Mouse (Mus musculus): ENCODE measurements around the gene Camk2d.

The Camk2d gene

DNA sequence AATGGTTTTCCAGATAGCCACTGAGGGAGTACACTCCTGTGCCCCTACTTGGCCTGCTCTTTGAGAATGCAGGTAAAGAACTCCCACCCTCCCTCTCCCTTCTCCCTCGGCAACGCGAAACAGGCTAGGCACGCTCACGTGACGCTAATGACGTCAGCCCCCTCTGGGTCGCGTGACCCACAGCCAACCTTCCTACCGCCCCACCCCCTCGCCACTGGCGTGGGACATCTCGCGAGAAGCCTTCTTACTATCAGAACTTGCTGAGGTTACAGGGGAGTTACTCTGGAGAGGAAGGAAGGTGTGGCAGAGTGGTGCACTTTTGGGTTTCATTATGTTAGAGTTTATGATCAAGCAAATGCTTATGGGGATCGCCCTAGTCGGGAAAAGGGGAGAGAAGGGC, at the start of gene Camk2d:
Camk2d (plus strand) TSS at position 217 of the 400 bp plus-strand sequence.
- CTCF ChIA-PET, result interaction anchor here (0.6 kb wide), 1 partner anchor 89 kb away, joined by 5 read pairs; no protein-coding TSS in a partner anchor

GRCm38 (mm10) chr3:126547941-126548340, 48.2 kb upstream of the Camk2d start:
- CTCF ChIA-PET, result no interaction called here

DNA sequence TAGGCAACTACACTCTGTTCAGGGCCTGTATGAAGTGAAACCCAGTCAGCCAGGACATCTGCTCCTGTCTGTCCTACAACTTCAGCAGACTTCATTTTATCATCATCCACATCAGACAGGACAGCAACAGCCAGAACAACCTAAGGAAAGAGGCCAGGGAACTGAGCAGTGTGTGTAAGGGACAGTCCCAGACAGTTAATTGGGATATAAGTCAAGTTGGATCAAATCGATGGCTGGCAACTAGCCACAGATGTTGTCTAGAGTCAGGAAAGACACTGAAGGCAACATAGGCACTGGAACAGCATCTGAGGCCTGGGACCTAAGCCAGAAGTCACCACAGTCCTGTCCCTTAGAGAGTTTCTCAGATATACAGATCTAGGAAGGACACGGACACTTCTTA, 32.5 kb upstream of the Camk2d start:
- CTCF ChIA-PET, result no interaction called here

DNA sequence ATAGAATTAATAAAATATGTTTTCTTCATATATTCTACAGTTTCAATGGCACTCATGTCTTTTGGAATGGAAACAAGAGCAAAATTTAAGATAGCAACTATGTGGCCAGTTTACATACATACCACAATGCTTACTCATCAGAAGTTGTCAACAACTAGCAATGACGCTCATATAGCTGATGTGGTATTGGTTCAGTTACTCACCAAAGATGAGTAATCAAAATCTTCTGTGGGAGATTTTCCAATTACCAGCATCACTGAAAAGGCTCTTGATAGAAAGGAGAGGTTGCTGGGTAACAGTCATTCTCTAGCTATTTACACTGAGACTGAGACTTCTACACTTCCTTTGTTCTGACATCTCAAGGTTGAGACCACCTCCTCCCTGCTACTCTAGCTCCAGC, 25.5 kb upstream of the Camk2d start:
- CTCF ChIA-PET, result no interaction called here

GRCm38 (mm10) chr3:126572915-126573314, 23.2 kb upstream of the Camk2d start:
- CTCF ChIA-PET, result no interaction called here

DNA sequence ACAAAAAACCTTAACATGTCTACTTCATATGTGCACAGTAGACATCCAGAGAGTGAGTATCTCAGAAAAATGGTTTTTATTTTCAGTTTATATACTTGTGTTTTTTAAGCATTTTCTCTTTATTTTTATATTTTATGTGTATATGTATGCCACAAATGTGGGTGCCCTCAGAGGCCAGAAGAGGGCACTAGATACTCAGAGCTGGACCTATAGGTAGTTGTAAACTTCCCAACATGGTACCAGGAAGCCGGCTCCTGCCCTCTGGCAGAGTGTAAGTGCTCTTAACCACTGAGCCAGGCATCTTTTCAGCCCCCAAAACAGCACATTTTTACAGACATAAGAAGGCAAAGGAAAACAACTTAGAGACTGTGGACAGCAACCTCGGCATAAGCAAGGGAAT, 20.2 kb upstream of the Camk2d start:
- CTCF ChIA-PET, result no interaction called here

DNA sequence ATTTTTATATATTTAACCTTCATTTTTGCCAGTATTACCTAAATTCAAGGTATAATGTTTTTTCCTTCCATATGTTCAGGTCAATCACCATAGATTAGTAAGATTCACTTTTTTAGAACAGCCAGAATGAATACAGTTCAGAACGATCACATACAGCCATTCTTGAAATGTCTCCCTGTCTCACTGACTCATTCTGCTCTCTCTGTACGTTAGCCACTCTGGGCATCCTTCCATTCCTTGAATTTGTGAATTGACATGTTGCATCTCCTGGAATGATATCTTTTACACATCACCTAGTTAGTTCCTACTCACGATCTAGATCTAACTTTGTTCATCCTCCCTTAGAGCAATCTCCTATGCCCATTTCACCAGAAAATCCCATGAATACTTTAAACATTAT, 10.0 kb upstream of the Camk2d start:
- CTCF ChIA-PET, result no interaction called here

- CTCF ChIA-PET, result no interaction called here
Observed at GRCm38 (mm10) chr3:126587477-126587876, 8.6 kb upstream of the Camk2d start.

DNA sequence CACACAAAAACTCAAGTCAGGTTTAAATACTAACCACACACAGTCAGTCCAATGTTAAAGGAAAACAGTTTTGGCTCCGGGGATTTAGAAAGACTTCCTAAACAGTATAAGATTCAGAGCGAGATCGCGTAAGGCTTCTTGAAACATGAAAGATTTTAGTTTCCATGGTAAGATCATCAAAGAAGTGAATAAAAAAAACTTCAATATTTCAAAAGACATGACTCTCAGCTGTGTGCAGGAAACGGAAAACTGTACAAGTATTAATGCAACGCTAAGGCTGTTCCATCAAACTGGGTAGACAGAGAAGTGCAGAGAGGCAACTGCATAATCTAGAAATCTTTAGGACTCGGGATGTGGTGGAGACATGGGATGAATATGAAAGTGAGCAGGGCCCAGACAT, 6.5 kb upstream of the Camk2d start:
- CTCF ChIA-PET, result no interaction called here

- CTCF ChIA-PET, result no interaction called here
Observed at GRCm38 (mm10) chr3:126595456-126595855, 646 bp upstream of the Camk2d start.

DNA sequence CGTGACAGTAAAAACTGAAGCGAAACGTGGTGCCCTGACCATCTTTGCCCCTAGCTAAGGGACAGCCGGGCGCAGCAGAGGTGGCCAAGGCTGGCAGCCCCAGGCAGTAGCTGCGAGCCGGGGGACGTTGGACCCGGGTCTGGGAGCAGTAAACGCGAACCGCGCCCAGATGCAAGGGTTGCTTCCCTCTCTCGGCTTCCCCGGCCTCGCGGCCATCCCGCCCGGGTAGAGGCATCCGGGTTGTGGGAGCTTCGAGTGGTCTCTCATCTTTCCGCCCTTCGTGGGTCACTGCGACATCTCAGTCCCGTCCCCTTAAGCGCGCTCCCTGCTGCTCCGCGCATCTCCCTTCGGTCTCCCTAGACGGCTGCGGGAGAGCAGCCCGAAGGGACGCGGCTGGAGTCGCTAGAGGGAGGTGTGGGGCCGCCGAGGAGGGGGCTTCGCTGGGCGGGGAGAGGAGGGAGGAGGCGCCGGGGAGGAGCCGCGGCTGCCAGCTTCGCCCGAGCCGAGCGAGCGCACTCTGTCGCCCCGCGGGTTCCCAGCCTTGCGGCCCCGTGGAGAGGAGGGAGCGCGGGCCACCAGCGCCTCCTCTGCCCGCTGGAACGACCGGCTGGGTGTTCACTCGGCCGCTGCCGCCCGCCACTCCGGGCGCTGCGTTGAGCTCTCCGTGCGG, 524 bp downstream of the Camk2d start:
- CTCF ChIA-PET, result interaction anchor here (0.6 to 1.7 kb wide), 4 partner anchors 12 to 175 kb away, joined by 3 to 5 read pairs (median 4); no protein-coding TSS in a partner anchor

- CTCF ChIA-PET, result interaction anchor here (0.9 to 1.7 kb wide), 3 partner anchors 12 to 174 kb away, joined by 3 to 4 read pairs (median 4); no protein-coding TSS in a partner anchor
Observed at GRCm38 (mm10) chr3:126597161-126597595, 1.1 kb downstream of the Camk2d start.

GRCm38 (mm10) chr3:126597596-126598328, 1.7 kb downstream of the Camk2d start:
- CTCF ChIA-PET, result interaction anchor here (0.5 to 1.7 kb wide), 5 partner anchors 11 to 175 kb away, joined by 3 to 10 read pairs (median 4); no protein-coding TSS in a partner anchor

DNA sequence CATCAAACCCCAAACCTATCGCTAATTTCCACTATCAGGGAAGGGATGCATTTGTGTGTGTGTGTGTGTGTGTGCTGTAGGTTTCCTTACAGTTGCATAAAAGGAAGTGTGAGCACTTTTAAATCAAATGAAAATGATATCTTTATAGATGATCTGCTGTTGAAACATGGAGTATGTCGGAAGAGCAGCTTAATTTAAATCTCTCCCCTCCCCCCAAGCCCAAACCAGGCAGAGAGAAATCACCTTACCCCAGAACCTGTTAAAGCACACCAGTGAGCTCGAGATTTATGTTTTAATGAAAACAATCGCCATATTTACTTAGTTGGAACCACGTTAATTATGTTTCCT, 2.2 kb downstream of the Camk2d start:
- CTCF ChIA-PET, result interaction anchor here (0.5 to 1.5 kb wide), 3 partner anchors 15 to 173 kb away, joined by 4 to 6 read pairs (median 5); no protein-coding TSS in a partner anchor

GRCm38 (mm10) chr3:126598881-126599280, 2.8 kb downstream of the Camk2d start:
- CTCF ChIA-PET, result interaction anchor here (1.2 kb wide), 1 partner anchor 173 kb away, joined by 5 read pairs; no protein-coding TSS in a partner anchor

DNA sequence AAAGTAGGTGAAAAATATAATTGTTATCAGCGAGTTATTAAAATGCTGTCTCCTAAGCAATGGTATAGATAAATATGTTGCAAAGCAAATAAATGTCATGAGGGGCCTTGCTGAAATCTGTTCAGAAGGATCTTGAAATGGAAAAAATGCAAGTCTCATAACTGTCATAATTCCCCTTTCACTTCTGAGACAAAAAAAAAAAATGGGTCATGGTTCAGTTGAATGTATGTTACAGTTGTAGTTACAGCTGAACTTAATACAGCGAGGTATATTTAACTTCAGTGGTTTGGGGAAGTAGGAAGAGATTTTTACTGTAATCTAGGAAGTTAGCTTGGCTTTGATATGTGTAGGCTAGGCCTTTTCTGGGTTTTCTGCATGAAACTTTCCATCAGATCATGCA, 3.2 kb downstream of the Camk2d start:
- CTCF ChIA-PET, result interaction anchor here (1.2 kb wide), 1 partner anchor 172 kb away, joined by 5 read pairs; no protein-coding TSS in a partner anchor

DNA sequence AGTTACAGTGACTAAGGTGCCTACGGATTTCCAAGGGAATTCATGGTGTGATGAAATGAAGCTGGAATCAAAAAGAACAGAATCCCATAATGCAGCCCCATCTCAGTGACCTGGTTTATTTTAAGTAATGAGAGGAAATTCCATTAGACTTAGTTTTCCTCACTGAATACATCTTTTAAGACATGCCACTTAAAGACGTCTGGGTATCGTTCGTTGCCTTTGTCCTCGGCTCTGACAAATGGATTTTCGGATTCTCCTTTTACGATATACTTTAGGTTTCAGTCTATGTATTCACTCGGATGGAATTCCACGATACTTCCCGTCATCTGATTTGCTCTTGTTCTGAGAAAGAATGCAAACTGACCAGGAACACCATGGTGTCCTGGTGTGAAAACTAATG, 3.8 kb downstream of the Camk2d start:
- CTCF ChIA-PET, result no interaction called here

DNA sequence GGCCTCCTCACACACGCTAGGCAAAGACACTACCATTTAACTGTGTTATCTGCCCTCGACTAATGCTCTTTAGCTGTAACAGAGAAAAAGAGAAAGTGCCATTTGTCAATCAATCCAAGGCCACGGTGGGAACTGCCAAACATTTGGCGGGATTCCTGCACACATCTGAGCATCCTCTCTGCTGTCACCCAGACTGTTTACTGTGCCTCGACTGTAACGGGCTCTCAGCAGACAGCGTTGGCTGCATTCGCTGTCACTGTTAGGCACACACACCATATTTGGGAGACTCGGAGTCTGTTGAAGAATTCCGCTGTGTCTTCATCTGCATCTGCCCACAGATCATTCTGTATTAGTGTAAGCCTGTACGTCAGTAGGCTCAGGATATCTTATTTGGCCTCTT, 6.7 kb downstream of the Camk2d start:
- CTCF ChIA-PET, result no interaction called here

GRCm38 (mm10) chr3:126604656-126605434, 8.7 kb downstream of the Camk2d start:
- CTCF ChIA-PET, result no interaction called here

DNA sequence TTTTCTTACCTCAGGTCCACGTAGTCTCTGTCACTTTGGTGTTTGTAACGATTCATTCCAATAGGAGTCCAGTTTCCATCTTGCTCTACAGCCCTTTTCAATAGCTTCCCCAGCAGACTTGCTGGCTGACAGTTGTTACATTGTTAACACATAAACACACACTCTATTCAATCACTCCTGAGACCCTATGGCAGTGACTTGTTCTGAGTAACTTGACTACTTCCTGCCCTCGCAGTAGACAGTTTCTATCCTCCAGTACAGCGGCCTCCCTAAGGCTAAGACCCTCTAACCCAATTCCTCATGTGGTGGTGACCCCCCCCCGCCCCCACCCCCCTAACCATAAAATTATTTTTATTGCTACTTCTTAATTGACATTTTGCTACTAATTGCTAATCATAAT, 13.2 kb downstream of the Camk2d start:
- CTCF ChIA-PET, result interaction anchor here (0.8 kb wide), 1 partner anchor 12 kb away, joined by 3 read pairs; no protein-coding TSS in a partner anchor

- CTCF ChIA-PET, result no interaction called here
Observed at GRCm38 (mm10) chr3:126609795-126610451, 13.8 kb downstream of the Camk2d start.

- CTCF ChIA-PET, result no interaction called here
Observed at GRCm38 (mm10) chr3:126611624-126612023, 15.5 kb downstream of the Camk2d start.
